Mouse (Mus musculus): ENCODE measurements around the gene Ak7.

The Ak7 gene

GRCm38 (mm10) chr12:105730851-105731460 is 25.2 kb downstream of the Ak7 start:
- DNase-seq: no peak

GRCm38 (mm10) chr12:105733370-105734159 is 27.8 kb downstream of the Ak7 start:
- no peak for DNase-seq

- DNase-seq: no peak
Measured at GRCm38 (mm10) chr12:105735226-105735888, 29.6 kb downstream of the Ak7 start.

- DNase-seq: no peak
Measured at GRCm38 (mm10) chr12:105735889-105736251, 30.1 kb downstream of the Ak7 start.

- no peak for DNase-seq
Measured at GRCm38 (mm10) chr12:105738316-105739096, 32.7 kb downstream of the Ak7 start.

- no peak for DNase-seq
Measured at GRCm38 (mm10) chr12:105739656-105740055, 33.9 kb downstream of the Ak7 start.

GRCm38 (mm10) chr12:105748114-105748513 is 42.3 kb downstream of the Ak7 start:
- DNase-seq: no peak

GRCm38 (mm10) chr12:105753813-105754212 is 48.0 kb downstream of the Ak7 start:
- DNase-seq: no peak

GRCm38 (mm10) chr12:105757816-105758497 is 52.2 kb downstream of the Ak7 start:
- DNase-seq: no peak

GRCm38 (mm10) chr12:105758911-105759310 is 53.1 kb downstream of the Ak7 start:
- DNase-seq: no peak

GRCm38 (mm10) chr12:105759849-105760478 is 54.2 kb downstream of the Ak7 start:
- no peak for DNase-seq

- DNase-seq: no peak
Measured at GRCm38 (mm10) chr12:105761171-105761570, 55.4 kb downstream of the Ak7 start.

GRCm38 (mm10) chr12:105761629-105762028 is 55.9 kb downstream of the Ak7 start:
- DNase-seq: no peak

- no peak for DNase-seq
Measured at GRCm38 (mm10) chr12:105769700-105770099, 63.9 kb downstream of the Ak7 start.

- DNase-seq: no peak
Measured at GRCm38 (mm10) chr12:105774871-105775270, 69.1 kb downstream of the Ak7 start.

GRCm38 (mm10) chr12:105777651-105778050 is 71.9 kb downstream of the Ak7 start:
- no peak for DNase-seq

- DNase-seq: peak; percentile 86
Measured at GRCm38 (mm10) chr12:105784196-105784999, 78.6 kb downstream of the Ak7 start, which contains the start of gene Papola. Gene Papola, plus strand, starts transcription at chr12:105784694.

GRCm38 (mm10) chr12:105785000-105785774 is 79.4 kb downstream of the Ak7 start:
- peak; percentile 83 for DNase-seq

- DNase-seq: no peak
Measured at GRCm38 (mm10) chr12:105786113-105786512, 80.3 kb downstream of the Ak7 start.

GRCm38 (mm10) chr12:105787626-105788025 is 81.8 kb downstream of the Ak7 start:
- no peak for DNase-seq

All from thymus, postnatal 25 days (tissue).